28 mouse cellular contexts compared by ENCODE assay signal in the genomic region with DNA sequence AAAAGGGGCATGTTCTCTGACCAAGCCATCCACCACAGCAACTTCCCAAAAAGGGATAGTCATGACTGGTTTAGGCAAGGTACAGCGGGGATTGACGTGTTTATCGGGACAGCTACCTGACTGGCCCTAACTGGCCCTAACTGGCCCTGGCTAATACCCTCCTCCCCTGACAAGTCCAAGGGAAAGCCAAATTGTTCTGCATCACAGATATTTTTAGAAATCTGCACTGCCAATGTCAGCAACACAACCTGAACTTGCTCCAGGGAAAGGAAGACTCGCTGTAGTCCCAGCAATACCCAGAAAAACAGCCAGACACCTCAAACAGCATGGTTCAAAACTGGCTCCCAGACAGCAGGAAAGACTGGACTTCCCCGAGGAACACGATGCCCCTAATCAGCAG. TPM values are rescaled to one million over a fixed set of nuclear protein-coding genes. Genes with fewer than 3 reads are reported as not detected.
DNase-seq lines count a peak whose midpoint lies in the region; ATAC-seq and TF ChIP-seq lines count a peak whose summit lies in the region.
"Had no signal": no experiment of that assay in that cellular context is flagged by ENCODE, and none has a peak within 500 bp of the region (broad histone marks: within the 10 kb centered on the region; RNA-seq: fewer than 3 reads in every experiment).

No protein-coding gene starts in this region.

- no peaks in the 10 kb centered on the region for H3K36me3 ChIP-seq in heart, embryonic 15.5 days
- H3K36me3 ChIP-seq: embryonic facial prominence, embryonic 15.5 days; forebrain, embryonic 10.5 days; hindbrain, embryonic 10.5 days; limb, embryonic 15.5 days; stomach, embryonic 15.5 days had no signal

- no peak overlapping the region for H3K4me3 ChIP-seq in heart, embryonic 15.5 days
- no peak overlapping the region for H3K4me3 ChIP-seq in left cerebral cortex, adult 2 months
- H3K4me3 ChIP-seq: embryonic facial prominence, embryonic 15.5 days; forebrain, embryonic 10.5 days; hindbrain, embryonic 10.5 days; layer of hippocampus, adult 2 months; limb, embryonic 15.5 days; myocyte; stomach, embryonic 15.5 days had no signal

- no peak overlapping the region for H3K4me2 ChIP-seq in heart, embryonic 15.5 days
- H3K4me2 ChIP-seq: embryonic facial prominence, embryonic 15.5 days; limb, embryonic 15.5 days; stomach, embryonic 15.5 days had no signal

- H3K9me3 ChIP-seq in heart, embryonic 15.5 days (replicated peaks), result no peaks in the 10 kb centered on the region
- H3K9me3 ChIP-seq: embryonic facial prominence, embryonic 15.5 days; forebrain, embryonic 10.5 days; hindbrain, embryonic 10.5 days; limb, embryonic 15.5 days; stomach, embryonic 15.5 days had no signal

- 0 out of 2 replicates have a peak, but pooled peaks have one; percentile 35 for ATAC-seq in heart, embryonic 15.5 days (replicated peaks; ENCODE audit: insufficient number of reproducible peaks, insufficient read depth, low FRiP score, low read depth)
- ATAC-seq: forebrain, postnatal 0 days; hindbrain, postnatal 0 days; intestine, postnatal 0 days; liver, postnatal 0 days; Patski had no signal

- intact Hi-C loops in heart, postnatal 36 days (cut with DNase I), result no loop called here
- intact Hi-C loops in left cerebral cortex, adult 2 months (cut with DNase I), result no loop called here

- H3K27ac ChIP-seq in heart, embryonic 15.5 days, result 0 out of 2 replicates have a peak overlapping the region, but pooled peaks have one; percentile 9
- H3K27ac ChIP-seq in left cerebral cortex, adult 2 months, result no peak overlapping the region
- H3K27ac ChIP-seq: embryonic facial prominence, embryonic 15.5 days; forebrain, embryonic 10.5 days; hindbrain, embryonic 10.5 days; hindbrain, postnatal 0 days; layer of hippocampus, adult 2 months; limb, embryonic 15.5 days; stomach, embryonic 15.5 days had no signal

- H3K4me1 ChIP-seq in heart, embryonic 15.5 days (replicated peaks), result peaks cover 10% of the 10 kb centered on the region
- H3K4me1 ChIP-seq: embryonic facial prominence, embryonic 15.5 days; forebrain, embryonic 10.5 days; hindbrain, embryonic 10.5 days; limb, embryonic 15.5 days; stomach, embryonic 15.5 days had no signal

- 40% methylated on average over 6 of the region's 6 CpGs for WGBS in heart, embryonic 15.5 days

- no peak overlapping the region for H3K9ac ChIP-seq in heart, embryonic 15.5 days
- H3K9ac ChIP-seq: embryonic facial prominence, embryonic 15.5 days; forebrain, postnatal 0 days; limb, embryonic 15.5 days; liver, postnatal 0 days; stomach, embryonic 15.5 days had no signal

- DNase-seq in heart, adult 18-20 months, result peak; percentile 58 to 75
- no peak for DNase-seq in heart, postnatal 36 days
- DNase-seq in 416B (ENCODE audit: low read depth) (peak; percentile 42), adipocyte (ENCODE audit: low spot score) (peak; percentile 83)
- no peak for DNase-seq in urinary bladder, adult 18-20 months (ENCODE audit: low spot score in 2 of 2)
- DNase-seq in left cerebral cortex, adult 2 months (ENCODE audit: extremely low spot score in 1 of 2, low spot score in 2 of 2), result no peak
- DNase-seq: adrenal gland, postnatal 25 days; cerebellum, adult 11-12 months; cerebellum, postnatal 25 days; forebrain, postnatal 0 days; kidney, postnatal 14 days; layer of hippocampus, postnatal 36 days; liver, postnatal 0 days; lung, postnatal 10 days; midbrain, embryonic 14.5 days; right cerebral cortex, postnatal 14 days; thymus, adult 18-20 months had no signal

- no peaks in the 10 kb centered on the region for H3K27me3 ChIP-seq in heart, embryonic 15.5 days
- H3K27me3 ChIP-seq: embryonic facial prominence, embryonic 15.5 days; limb, embryonic 15.5 days; Patski; stomach, embryonic 15.5 days had no signal

- TF ChIP-seq CTCF in left cerebral cortex, adult 2 months (IDR thresholded peaks at IDR 0.05), result no peak

RNA-seq across cellular contexts. Expression of gene Snrpd3, which starts 22.0 kb away (rescaled TPM):
- total RNA-seq in heart, adult 18-20 months (2021), result 10 to 100 TPM; 66.2 to 80.3 TPM
- 10 to 100 TPM; 65.7 to 69.5 TPM for total RNA-seq in heart, postnatal 36 days (2021)
- 84.9 and 92.3 TPM in 2 replicates for polyA plus RNA-seq in heart, embryonic 15.5 days (2015; fragmentation: Nextera tagmentation; extraction: Ambion mirVana)
- total RNA-seq in left cerebral cortex, adult 2 months (2021), result 10 to 100 TPM; 65.4 to 73.4 TPM

RNA-seq across cellular contexts. Expression of gene Gucd1, which starts 22.5 kb away (rescaled TPM):
- total RNA-seq in heart, adult 18-20 months (2021), result 10 to 100 TPM; 33.0 to 36.8 TPM
- 10 to 100 TPM; 41.8 to 44.2 TPM for total RNA-seq in heart, postnatal 36 days (2021)
- polyA plus RNA-seq in heart, embryonic 15.5 days (2015; fragmentation: Nextera tagmentation; extraction: Ambion mirVana), result 22.8 and 25.6 TPM in 2 replicates
- 10 to 100 TPM; 16.8 to 18.1 TPM for total RNA-seq in left cerebral cortex, adult 2 months (2021)

Comparison
In these comparisons a context has a peak if more than half of its experiments do, and no peak if none do; other contexts are left out.
1. DNase-seq: peak in heart, adult 18-20 months (2 of 2), 416B (single experiment) and adipocyte (single experiment); none in heart, postnatal 36 days (0 of 2), urinary bladder, adult 18-20 months (0 of 2) and left cerebral cortex, adult 2 months (0 of 2).